Mouse (Mus musculus) gastrocnemius, postnatal 25 days (tissue): ENCODE measurements around the gene Gm43302. TPM values are rescaled to one million over a fixed set of nuclear protein-coding genes. Genes with fewer than 3 reads are reported as not detected.
A peak's percentile ranks its signal among the peaks of the same experiment; 100 is the strongest.
"Not testable (repeated sequence)": the region's sequence is repeated elsewhere in the genome, so short reads cannot be mapped to it uniquely, and the experiment has no call there.

Experiments used
- DNase-seq: peaks from one replicate; pipeline ENCODE4 v3.0.0; 2022
- long read RNA-seq, 2 experiments: library from polyadenylated mRNA; stranded (forward); transcript quantifications; one replicate each; pipeline ENCODE4 v2.0.0; 2021
- total RNA-seq, 2 experiments: library from RNA; stranded (reverse); gene quantifications; 1 replicate in 1 of 2; 2 replicates in 1 of 2; pipeline ENCODE4 v1.2.3; 2021

Gm43302 gene
- total RNA-seq, result under 1 TPM in 1 of 2 experiments, not detected in 1; 0.18 TPM
- long read RNA-seq, experiment 1, result 0 reads
- long read RNA-seq, experiment 2, result 0 reads

- peak; percentile 57 for DNase-seq
Measured at GRCm38 (mm10) chr5:105293226-105294165, at the start of gene Gm43302, which contains the start of gene Gbp6. TSS of gene Gm43302 (minus strand) at chr5:105293695. TSS of gene Gbp6 (minus strand) at chr5:105293698.

DNA sequence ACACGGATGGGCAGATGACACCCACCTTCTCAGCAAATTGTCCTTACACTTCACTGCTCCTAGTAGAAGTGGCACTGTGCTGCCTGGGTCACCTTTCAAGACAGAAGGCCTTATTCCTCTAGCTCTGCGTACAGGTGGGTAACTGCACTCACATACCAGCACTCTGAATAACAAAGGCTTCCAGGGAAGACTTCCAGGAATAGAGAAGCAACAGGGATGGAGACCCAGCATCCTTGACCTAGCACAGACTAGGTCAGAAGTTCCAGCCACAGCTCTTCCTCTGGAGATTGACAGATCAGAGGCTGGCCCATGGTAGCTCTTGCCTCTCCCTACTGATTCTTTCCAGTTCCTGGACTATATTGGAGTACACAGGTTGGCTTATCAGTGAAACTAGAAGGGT lies 47.8 kb upstream of the Gm43302 start:
- no peak for DNase-seq

DNA sequence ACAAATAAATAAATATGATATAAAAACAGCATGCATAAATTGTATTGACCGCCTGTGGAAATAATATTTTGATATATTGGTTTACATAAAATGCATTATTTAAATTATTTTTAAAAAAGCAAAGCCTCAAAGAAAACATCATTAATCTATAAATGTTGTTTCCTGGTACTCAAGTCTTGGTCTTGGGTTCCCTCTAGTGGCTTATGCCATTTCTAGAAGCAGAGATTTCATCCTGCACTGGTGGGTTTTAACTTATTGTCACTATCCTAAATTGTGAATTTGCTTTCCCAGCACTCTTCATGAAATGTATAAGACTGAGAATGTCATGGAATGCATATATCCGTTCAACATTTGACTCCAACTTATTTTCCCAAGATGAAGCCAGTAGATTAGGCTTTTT lies 29.0 kb upstream of the Gm43302 start:
- DNase-seq, result no peak

DNA sequence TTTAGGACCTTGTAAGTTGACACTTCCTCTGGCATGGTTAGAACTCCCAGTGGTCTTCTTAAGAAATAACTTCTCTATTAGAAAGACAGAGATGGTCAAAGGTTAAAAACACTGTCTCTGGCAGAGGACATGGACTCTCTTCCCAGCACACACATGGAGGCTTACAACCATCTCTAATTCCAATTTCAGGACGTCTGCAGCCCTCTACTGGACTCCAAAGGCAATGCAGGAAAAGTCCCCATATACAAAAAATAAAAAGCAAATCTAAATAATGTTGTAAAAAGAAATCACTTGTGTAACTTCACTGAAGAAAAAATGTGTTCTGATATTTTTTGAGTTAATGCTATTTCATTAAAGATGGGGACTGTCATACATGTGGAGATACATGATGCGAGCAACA lies 17.4 kb upstream of the Gm43302 start:
- no peak for DNase-seq

DNA sequence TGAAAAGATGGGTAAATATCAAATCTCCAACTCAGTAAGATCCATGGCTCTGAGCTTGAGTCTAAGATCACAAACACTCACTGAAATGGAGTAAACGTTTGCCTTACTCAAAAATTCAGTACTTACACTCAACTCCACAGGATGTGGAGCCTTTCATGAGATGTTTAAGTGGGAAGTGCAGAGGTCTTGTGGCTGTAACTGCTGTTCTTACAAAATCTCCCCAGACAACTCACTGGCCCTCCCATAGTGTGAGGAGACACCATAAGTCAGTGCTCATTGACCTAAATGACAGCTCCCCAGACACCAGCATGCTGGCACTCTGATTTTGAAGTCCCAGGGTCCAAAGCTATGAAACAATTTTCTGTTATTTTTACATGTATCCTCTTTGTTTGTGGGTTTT lies 15.7 kb upstream of the Gm43302 start:
- not testable (repeated sequence) for DNase-seq

DNA sequence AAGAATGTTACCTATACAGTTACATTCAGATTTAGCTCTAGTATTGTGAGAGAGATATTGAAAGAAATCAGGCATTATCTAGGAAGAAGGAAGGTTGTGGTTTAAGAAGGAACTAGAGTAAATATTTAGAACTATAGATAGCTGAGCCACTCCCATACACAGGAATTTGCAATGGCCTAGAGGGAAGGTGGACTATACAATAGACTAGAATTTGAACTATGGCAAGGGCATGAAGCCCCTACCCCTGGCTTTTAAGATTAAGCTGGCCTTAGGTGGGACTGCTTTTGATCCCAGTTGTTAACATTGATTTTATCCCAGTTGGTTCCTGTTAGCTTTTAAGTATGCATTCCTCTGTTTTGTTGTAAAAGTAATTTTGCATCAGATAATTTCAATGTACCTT lies 13.5 kb upstream of the Gm43302 start:
- DNase-seq, result not testable (repeated sequence)

DNA sequence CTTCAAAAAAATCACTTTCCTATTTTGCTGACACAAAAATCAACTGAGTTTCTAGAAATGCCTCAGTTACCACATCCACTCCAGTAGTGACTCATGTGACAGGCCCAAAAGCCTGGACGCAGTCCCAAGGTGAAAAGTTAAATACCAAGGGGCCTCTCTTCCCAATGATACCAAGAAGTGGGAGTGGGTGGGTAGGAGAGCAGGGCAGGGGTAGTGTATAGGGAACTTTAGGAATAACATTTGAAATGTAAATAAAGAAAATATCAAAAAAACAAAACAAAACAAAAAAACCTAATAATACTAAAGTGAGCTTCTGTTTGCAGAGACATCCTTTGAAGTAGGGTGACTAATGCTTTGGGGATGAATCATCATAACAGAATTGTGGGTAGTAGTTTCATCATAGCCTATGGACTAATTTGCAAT lies 12.7 kb upstream of the Gm43302 start:
- DNase-seq, result no peak

DNA sequence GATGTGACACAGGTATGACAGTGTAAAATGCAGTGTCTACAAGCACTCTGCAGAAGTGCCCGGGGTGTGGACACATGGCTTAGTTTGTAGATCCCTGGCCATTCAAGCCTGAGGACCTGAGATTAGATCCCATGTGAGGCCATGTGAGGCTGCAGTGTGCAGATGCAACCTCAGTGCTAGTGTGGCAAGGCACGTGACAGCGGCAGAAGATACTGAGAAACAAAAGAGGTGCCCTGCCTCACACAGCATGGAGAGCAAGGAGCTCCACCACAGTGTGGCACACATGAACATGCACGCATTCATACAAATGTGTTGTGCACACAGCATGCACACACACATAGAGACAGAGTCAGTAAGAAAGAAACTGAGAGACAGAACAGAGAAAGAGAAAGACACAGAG lies 12.2 kb upstream of the Gm43302 start:
- DNase-seq, result not testable (repeated sequence)

- DNase-seq, result no peak
Measured at GRCm38 (mm10) chr5:105301963-105302362, 8.5 kb upstream of the Gm43302 start.

DNA sequence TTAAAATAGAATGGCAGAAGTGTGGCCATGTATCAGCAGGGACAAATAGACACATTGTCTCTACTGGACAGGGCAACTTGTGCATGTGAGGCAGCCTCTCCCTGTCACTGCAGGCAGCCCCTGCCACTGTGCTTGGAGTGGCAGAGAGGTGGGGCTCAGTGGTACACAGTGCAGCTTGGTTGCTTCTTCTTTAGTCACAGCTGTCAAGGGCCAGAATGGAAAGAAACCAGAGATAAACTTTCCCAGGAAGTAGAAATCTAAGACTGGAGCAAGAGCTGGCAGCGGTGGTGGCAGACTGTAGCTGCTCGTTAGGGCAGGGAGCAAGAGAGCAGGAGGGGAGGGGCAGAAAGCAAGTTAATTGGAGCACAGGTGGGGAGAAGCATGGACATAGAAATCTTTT lies 8.0 kb upstream of the Gm43302 start:
- DNase-seq, result no peak

- DNase-seq, result no peak
Measured at GRCm38 (mm10) chr5:105295746-105296145, 2.3 kb upstream of the Gm43302 start.

DNA sequence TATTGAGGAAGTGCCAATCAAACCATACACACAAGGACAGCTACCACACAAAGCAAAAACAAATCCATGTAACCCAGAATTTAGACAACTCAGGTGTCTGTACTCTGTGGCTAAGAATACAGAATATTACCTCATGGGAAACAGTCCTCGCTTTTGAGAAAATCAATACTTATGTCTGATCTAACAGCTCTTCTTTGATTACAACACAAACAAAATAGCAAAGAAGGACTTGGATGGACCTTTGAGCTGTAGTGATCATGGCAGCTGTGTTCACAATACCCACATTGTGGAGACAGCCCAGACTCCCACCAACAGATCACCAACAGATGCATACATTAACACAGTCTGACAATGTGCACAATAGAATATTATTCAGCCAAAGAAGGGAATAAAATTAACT lies 1.0 kb downstream of the Gm43302 start:
- DNase-seq, result no peak

DNA sequence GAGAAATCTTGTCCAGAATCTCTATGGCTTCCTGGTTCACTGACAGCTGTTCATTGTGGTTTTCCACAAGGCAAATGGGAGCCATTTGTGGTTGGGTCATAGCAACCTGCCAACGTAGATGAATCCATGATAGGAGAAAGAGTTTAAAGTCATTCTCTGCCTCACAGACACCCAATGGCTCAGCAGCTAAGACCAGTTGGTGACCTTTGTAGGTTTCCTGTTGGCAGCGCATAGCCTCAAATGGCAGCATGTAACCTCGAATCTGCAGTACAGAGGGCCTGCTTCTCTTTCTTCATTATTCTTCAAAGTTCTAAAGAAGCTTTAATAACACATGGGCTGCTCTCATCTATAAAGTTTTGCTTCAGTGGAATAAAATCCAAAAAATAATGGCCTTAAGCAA lies 2.6 kb downstream of the Gm43302 start:
- not testable (repeated sequence) for DNase-seq

GRCm38 (mm10) chr5:105260673-105261072 lies 32.8 kb downstream of the Gm43302 start:
- DNase-seq, result not testable (repeated sequence)

GRCm38 (mm10) chr5:105252491-105252890 lies 41.0 kb downstream of the Gm43302 start:
- no peak for DNase-seq

- DNase-seq, result not testable (repeated sequence)
Measured at GRCm38 (mm10) chr5:105244741-105245140, 48.8 kb downstream of the Gm43302 start.

- not testable (repeated sequence) for DNase-seq
Measured at GRCm38 (mm10) chr5:105240982-105241381, 52.5 kb downstream of the Gm43302 start.

DNA sequence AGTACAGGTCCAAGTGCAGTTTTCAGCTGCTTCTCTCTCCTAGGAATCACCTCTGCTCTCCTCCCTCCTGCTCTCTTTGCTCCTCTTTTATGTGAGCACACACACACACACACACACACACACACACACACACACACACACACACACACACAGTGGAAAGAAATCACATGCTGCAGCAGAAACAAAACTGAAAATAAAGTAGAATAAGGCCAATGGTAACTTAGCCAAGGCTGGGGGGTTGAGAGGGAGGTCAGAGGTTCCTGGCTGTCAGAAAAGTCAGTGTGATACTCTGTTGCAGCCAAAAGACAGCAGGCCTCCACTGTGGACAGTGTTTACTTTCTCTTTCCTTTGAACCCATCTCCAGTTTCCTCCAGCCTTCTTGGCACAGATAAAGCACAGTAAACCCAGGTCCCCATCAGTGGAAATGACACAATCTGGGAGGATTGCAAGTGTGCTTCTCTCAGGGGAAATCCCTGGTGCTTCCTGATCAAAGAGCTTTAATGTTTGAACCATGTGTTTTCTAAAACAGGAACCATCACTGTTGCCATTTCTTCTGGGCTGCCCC lies 53.9 kb downstream of the Gm43302 start, which contains the start of gene Gbp10:
Gene Gbp10, minus strand, starts transcription at position 51 of the 565 bp plus-strand sequence.
- DNase-seq, result peak; percentile 7

DNA sequence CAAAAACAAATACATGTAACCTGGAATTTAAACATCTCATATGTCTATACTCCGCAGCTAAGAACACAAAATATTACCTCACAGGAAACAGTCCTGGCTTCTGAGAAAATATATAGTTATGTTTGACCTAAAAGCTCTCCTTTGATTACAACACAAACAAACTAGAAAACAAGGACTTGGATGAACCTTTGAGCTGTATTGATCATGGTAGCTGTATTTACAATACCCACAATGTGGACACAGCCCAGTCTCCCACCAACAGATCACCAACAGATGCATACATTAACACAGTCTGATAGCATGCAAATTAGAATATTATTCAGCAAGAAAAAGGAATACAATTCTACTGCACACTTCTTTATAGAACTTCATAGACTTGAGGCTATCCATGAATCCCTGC lies 55.1 kb downstream of the Gm43302 start:
- not testable (repeated sequence) for DNase-seq

DNA sequence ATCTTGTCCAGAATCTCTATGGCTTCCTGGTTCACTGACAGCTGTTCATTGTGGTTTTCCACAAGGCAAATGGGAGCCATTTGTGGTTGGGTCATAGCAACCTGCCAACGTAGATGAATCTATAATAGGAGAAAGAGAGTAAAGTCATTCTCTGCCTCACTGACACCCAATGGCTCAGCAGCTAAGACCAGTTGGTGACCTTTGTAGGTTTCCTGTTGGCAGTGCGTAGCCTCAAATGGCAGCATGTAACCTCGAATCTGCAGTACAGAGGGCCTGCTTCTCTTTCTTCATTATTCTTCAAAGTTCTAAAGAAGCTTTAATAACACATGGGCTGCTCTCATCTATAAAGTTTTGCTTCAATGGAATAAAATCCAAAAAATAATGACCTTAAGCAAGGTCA lies 57.5 kb downstream of the Gm43302 start:
- not testable (repeated sequence) for DNase-seq

- not testable (repeated sequence) for DNase-seq
Measured at GRCm38 (mm10) chr5:105208957-105209356, 84.5 kb downstream of the Gm43302 start.

DNA sequence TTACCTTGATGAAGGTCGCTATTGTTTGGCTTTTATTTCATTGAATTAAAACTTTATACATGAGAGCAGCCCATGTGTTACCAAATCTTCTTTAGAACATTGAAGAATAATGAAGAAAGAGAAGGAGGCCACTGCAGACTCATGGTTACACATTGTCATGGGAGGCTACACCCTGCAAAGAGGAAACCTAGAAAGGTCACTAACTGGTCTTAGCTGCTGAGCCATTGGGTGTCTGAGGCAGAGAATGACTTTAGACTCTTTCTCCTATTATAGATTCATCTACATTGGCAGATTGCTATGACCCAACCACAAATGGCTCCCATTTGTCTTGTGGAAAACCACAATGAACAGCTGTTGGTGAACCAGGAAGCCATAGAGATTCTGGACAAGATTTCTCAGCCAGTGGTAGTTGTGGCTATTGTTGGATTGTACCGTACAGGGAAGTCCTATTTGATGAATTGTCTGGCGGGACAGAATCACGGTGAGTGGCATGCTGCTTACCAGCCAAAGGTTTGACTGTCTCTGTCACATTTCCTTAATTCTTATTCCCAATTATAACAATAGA lies 92.6 kb downstream of the Gm43302 start:
- not testable (repeated sequence) for DNase-seq

DNA sequence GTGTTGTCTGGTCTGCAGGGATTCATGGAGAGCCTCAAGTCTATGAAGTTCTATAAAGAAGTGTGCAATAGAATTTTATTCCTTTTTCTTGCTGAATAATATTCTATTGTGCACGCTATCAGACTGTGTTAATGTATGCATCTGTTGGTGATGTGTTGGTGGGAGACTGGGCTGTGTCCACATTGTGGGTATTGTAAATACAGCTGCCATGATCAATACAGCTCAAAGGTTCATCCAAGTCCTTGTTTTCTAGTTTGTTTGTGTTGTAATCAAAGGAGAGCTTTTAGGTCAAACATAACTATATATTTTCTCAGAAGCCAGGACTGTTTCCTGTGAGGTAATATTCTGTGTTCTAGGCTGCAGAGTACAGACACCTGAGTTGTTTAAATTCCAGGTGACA lies 94.3 kb downstream of the Gm43302 start:
- DNase-seq, result not testable (repeated sequence)
